ENCODE assay signal across 16 mouse cellular contexts in the genomic region with DNA sequence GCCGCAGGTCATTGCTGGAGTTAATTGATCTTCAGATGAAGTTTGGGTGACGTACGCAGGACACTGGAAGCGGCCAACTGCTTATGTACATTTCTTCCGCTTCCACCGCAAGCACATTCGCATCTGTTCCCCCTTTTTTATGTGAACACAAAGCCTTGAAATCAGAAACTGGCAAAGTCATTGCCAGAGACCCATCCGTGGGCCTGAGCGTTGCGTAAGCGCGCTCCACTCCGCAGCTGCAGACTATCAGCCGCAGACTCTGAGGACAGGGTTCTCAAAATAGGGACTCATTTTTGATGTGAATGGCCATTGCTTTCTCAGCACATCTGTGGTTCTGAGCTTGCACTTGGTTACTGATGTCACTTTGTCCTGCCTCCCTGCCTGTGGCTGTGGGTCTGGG. TPM values are rescaled to one million over a fixed set of nuclear protein-coding genes. Genes with fewer than 3 reads are reported as not detected.
DNase-seq lines count a peak whose midpoint lies in the region; ATAC-seq and TF ChIP-seq lines count a peak whose summit lies in the region.
"Had no signal": no experiment of that assay in that cellular context is flagged by ENCODE, and none has a peak within 500 bp of the region (broad histone marks: within the 10 kb centered on the region; RNA-seq: fewer than 3 reads in every experiment).

No protein-coding gene starts in this region.

- no peaks in the 10 kb centered on the region for H3K9me3 ChIP-seq in lung, embryonic 14.5 days (ENCODE audit: low read depth, low read length)
- H3K9me3 ChIP-seq: embryonic facial prominence, embryonic 13.5 days; limb, embryonic 12.5 days; megakaryocyte, embryonic 14.5 days; stomach, embryonic 15.5 days had no signal

- 70% methylated on average over 14 of the region's 14 CpGs for WGBS in lung, embryonic 14.5 days

- no peaks in the 10 kb centered on the region for H3K4me1 ChIP-seq in lung, embryonic 14.5 days (ENCODE audit: insufficient read depth)
- H3K4me1 ChIP-seq: stomach, embryonic 15.5 days had no signal

- no peak overlapping the region for H3K4me3 ChIP-seq in lung, embryonic 14.5 days (ENCODE audit: low read depth, low read length)
- H3K4me3 ChIP-seq: embryonic facial prominence, embryonic 13.5 days; heart, adult 2 months; limb, embryonic 12.5 days; megakaryocyte, embryonic 14.5 days; stomach, embryonic 15.5 days had no signal

- no peak for ATAC-seq in monocyte, adult 5-6 weeks (replicated peaks; ENCODE audit: insufficient number of reproducible peaks, low FRiP score, low TSS enrichment, poor library complexity, severe bottlenecking)
- no peak for ATAC-seq in lung, embryonic 14.5 days (ENCODE audit: insufficient read depth)
- ATAC-seq: CD4-positive, CD25-positive, alpha-beta regulatory T cell, adult 4 months had no signal

- H3K4me2 ChIP-seq in lung, embryonic 14.5 days: no peak overlapping the region
- H3K4me2 ChIP-seq: embryonic facial prominence, embryonic 13.5 days; limb, embryonic 12.5 days; stomach, embryonic 15.5 days had no signal

- DNase-seq in heart, adult 11 months: peak; percentile 96
- no peak for DNase-seq in heart, postnatal 14 days
- peak; percentile 25 to 35 for DNase-seq in monocyte, adult 2 months (ENCODE audit: low read depth in 1 of 2, low spot score in 2 of 2)
- peak; percentile 70 for DNase-seq in lung, embryonic 14.5 days
- peak; percentile 34 for DNase-seq in right cerebral cortex, postnatal 25 days
- no peak for DNase-seq in urinary bladder, postnatal 10 days (ENCODE audit: low spot score)
- DNase-seq in kidney, postnatal 36 days: no peak
- DNase-seq: cerebellum, postnatal 14 days; kidney, adult 11 months had no signal

- H3K27ac ChIP-seq in lung, embryonic 14.5 days (ENCODE audit: low read depth): no peak overlapping the region
- H3K27ac ChIP-seq: embryonic facial prominence, embryonic 13.5 days; heart, adult 2 months; limb, embryonic 12.5 days; stomach, embryonic 15.5 days had no signal

- intact Hi-C loops in heart, postnatal 14 days (cut with DNase I): loop anchor here (5.0 kb wide), 1 partner anchor 1311 kb away; no protein-coding TSS in a partner anchor

- no peaks in the 10 kb centered on the region for H3K27me3 ChIP-seq in lung, embryonic 14.5 days (ENCODE audit: insufficient read depth, low read length)
- H3K27me3 ChIP-seq: limb, embryonic 12.5 days; megakaryocyte, embryonic 14.5 days had no signal

- no peaks in the 10 kb centered on the region for H3K36me3 ChIP-seq in lung, embryonic 14.5 days (ENCODE audit: insufficient read depth)
- H3K36me3 ChIP-seq: embryonic facial prominence, embryonic 13.5 days; limb, embryonic 12.5 days; stomach, embryonic 15.5 days had no signal

- TF ChIP-seq CTCF in lung, embryonic 14.5 days (IDR thresholded peaks at IDR 0.05; ENCODE audit: low read depth): no peak

- H3K9ac ChIP-seq in lung, embryonic 14.5 days: no peak overlapping the region
- H3K9ac ChIP-seq: embryonic facial prominence, embryonic 13.5 days; limb, embryonic 12.5 days; stomach, embryonic 15.5 days had no signal

RNA-seq across cellular contexts. Expression of a gene that starts 28.6 kb away (rescaled TPM):
- 10 to 100 TPM; 16.5 to 19.8 TPM for total RNA-seq in heart, postnatal 14 days (2021)
- 4.9 to 7.6 TPM (median 6.0 TPM) in 3 replicates for total RNA-seq in monocyte, adult 5-6 weeks (2017)
- 1.2 and 1.5 TPM in 2 replicates for polyA plus RNA-seq in lung, embryonic 14.5 days (2014; fragmentation: Nextera tagmentation; extraction: Ambion mirVana)

RNA-seq across cellular contexts. Expression of a gene that starts 45.1 kb away (rescaled TPM):
- total RNA-seq in heart, postnatal 14 days (2021): 10 to 100 TPM; 38.3 to 41.2 TPM
- total RNA-seq in monocyte, adult 5-6 weeks (2017): 301 to 405 TPM (median 364 TPM) in 3 replicates
- polyA plus RNA-seq in lung, embryonic 14.5 days (2014; fragmentation: Nextera tagmentation; extraction: Ambion mirVana): 301 and 326 TPM in 2 replicates

Comparison
In these comparisons a context has a peak if more than half of its experiments do, and no peak if none do; other contexts are left out.
1. DNase-seq: peak in heart, adult 11 months (single experiment), monocyte, adult 2 months (2 of 2), lung, embryonic 14.5 days (single experiment) and right cerebral cortex, postnatal 25 days (single experiment); none in heart, postnatal 14 days (0 of 2), urinary bladder, postnatal 10 days (single experiment) and kidney, postnatal 36 days (0 of 2).